Mouse (Mus musculus) embryonic fibroblast, embryonic 13.5 days (primary cell): ENCODE measurements around the gene Sgip1.

Experiments
- CTCF ChIP-seq: IDR thresholded peaks from 2 replicates; pipeline ENCODE4 v1.5.1; 2011; ENCODE audit warnings: mild to moderate bottlenecking, control low read depth, low read length, moderate library complexity, borderline replicate concordance; ENCODE audit not compliant: insufficient read depth
- POLR2A ChIP-seq: IDR thresholded peaks from 2 replicates; pipeline ENCODE4 v1.6.1; 2011; ENCODE audit warnings: low read depth, mild to moderate bottlenecking, control low read depth, low read length, moderate library complexity

DNA sequence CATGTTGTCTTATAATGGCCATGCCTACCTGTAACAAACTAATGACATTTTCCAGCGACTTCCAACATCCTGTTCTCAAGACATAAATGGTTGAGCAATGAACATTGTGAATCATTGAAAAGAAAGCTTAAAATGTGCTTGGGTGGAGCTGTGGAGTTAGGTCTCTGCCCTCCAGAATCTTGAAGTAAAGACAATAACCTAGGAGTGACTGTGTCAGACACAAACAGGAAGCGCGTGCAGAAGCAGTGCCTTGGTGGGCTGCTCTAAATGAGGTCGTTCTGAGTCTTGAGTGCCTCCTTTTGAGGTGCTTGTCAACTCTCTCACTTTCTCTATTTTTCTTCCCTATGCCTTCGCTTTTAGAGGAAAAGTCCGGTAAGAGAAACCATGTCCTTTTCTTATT is 159.1 kb downstream of the Sgip1 start:
- no peak for TF ChIP-seq POLR2A
- no peak for TF ChIP-seq CTCF
